Mouse (Mus musculus) E14TG2a.4 (cell line): ENCODE results near the gene Zfhx3.
"Not testable (repeated sequence)": the region's sequence is repeated elsewhere in the genome, so short reads cannot be mapped to it uniquely, and the experiment has no call there.

ENCODE experiments used
- H3K27me3 ChIP-seq: 2 replicates; pipeline ENCODE4 v1.6.1; 2014; ENCODE audit warnings: low read length, control low read depth; ENCODE audit not compliant: insufficient read depth
- H3K36me3 ChIP-seq: 2 replicates; pipeline ENCODE4 v1.6.1; 2014; ENCODE audit warnings: low read length, control low read depth; ENCODE audit not compliant: insufficient read depth
- H3K4me1 ChIP-seq: replicated peaks from 2 replicates; pipeline ENCODE4 v1.6.1; 2014; ENCODE audit warnings: low read depth, low read length, control low read depth
- H3K4me3 ChIP-seq: replicated peaks from 2 replicates; pipeline ENCODE4 v1.5.1; 2014; ENCODE audit warnings: mild to moderate bottlenecking, low read length
- H3K9me3 ChIP-seq: 2 replicates; pipeline ENCODE4 v1.6.1; 2014; ENCODE audit warnings: low read length, control low read depth
- CTCF ChIP-seq: conservative IDR thresholded peaks from 2 replicates; pipeline ENCODE4 v1.5.1; 2014; ENCODE audit warnings: low read length
- NANOG ChIP-seq: IDR thresholded peaks from 2 replicates; pipeline ENCODE4 v1.6.1; 2014; ENCODE audit warnings: borderline replicate concordance, low read length, mixed read lengths
- POU5F1 ChIP-seq: IDR thresholded peaks from 2 replicates; pipeline ENCODE4 v1.6.1; 2014; ENCODE audit warnings: low read length, borderline replicate concordance

The Zfhx3 gene

DNA sequence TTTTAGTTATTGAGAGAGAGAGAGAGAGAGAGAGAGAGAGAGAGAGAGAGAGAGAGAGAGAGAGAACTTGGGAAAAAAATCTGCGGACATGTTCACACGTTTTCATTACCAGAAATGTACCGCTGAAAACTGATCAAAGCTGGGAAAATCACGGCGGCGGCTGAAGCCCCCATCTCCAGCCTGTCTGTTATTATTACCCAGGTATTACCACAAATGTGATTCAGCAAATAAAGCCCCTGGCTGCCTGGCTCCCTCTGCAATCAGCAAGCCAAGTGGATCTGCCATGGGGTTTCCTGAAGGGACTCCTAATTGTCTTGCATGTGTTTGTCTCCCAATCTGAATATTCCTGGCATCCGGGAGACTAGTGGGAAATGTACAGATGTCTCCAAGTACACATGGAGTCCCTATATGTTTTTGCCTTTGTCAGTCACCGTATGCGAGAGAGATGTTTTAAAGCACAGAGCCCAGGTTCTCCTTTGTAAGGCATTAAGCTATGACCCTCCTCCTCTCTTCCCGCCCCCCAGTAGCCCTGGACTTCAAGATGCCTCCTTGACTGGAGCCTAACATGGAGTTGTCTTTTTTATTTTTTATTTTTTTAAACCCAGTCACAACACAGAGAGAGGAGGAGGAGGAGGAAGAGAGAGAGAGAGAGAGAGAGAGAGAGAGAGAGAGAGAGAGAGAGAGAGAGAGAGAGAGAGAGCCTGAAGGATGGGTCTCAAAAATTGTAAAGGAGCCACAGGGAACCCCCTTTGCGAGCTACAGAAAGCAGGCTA is at the start of gene Zfhx3:
Gene Zfhx3, plus strand, starts transcription at position 723 of the 773 bp plus-strand sequence.
- peaks cover 8% of the 10 kb centered on the region; the same call in 1 of the 2 replicates for H3K27me3 ChIP-seq
- no peak for TF ChIP-seq NANOG
- TF ChIP-seq POU5F1 = no peak
- no peak for TF ChIP-seq CTCF
- no peaks in the 10 kb centered on the region for H3K36me3 ChIP-seq
- peaks cover 21% of the 10 kb centered on the region for H3K4me1 ChIP-seq
- no peak within 1 kb of the TSS for H3K4me3 ChIP-seq
- H3K9me3 ChIP-seq = peaks cover 11% of the 10 kb centered on the region

DNA sequence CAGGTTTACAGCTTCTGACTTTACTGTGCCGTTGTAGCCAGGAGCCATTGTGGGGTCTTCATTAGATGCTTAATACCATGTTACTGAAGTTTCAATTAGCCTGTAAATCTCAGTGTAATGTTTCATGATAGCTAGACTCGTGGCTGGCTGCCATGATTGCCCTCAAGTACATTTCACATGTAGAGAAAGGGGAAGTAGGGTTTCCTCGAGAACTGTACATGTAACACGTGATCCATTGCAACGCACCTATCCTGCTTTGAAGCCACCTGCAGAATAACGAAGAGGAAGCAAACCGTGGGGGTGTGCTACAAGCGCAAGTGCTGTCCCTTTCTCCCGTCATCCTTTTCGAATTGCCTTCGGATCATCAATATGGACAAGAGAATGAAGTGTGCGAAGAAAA is 23.5 kb upstream of the Zfhx3 start:
- Histone ChIP-seq H3K27me3 (no peaks in the 10 kb centered on the region), H3K9me3 (peaks cover 5% of the 10 kb centered on the region; the same call in 1 of the 2 replicates), H3K4me3 (no peak overlapping the region), H3K4me1 (no peaks in the 10 kb centered on the region), H3K36me3 (no peaks in the 10 kb centered on the region)
- TF ChIP-seq POU5F1 (no peak), NANOG (no peak), CTCF (no peak)

DNA sequence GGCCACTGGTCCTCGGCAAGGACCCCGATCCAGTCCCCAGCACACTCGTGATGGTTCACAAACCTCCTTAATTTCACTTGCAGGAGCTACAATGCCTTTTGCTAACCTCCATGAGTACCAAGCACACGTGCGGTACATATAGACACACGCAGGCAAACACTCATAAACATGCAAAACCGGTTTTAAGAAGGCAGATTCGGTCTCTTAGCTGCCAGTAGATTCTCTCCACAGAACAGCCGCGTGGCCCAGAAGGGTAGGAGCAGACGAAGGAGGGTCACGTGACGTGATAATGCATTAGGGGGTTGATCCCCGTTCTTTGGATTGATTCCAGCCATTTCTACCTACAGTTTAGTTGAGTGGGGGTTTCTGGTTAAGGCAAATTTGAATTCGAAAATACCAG is 16.3 kb upstream of the Zfhx3 start:
- no peaks in the 10 kb centered on the region for H3K9me3 ChIP-seq
- no peak overlapping the region for H3K4me3 ChIP-seq
- TF ChIP-seq POU5F1 (no peak), NANOG (no peak), CTCF (no peak)
- H3K27me3 ChIP-seq = peaks cover 7% of the 10 kb centered on the region; the same call in 1 of the 2 replicates
- H3K4me1 ChIP-seq = no peaks in the 10 kb centered on the region
- no peaks in the 10 kb centered on the region for H3K36me3 ChIP-seq

DNA sequence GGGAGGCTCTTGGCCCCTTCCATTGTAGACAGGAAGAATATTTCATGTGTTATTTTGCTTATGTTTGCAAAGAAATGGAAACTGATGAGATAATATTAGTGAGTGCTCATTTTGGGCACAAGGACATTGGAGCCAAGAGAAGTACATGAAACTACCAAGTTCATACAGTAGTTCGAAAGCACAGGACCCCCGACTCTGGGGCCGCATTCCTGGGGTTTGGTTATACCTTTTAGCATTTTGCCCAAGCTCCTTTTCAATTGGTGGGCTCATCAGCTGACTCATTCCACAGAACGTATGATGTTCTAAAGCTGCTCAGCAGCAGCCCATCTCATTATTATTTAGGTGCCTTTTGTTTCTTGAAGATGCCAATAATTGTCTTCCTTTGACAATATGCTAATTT is 5.7 kb upstream of the Zfhx3 start:
- TF ChIP-seq NANOG (no peak), CTCF (no peak), POU5F1 (no peak)
- Histone ChIP-seq H3K9me3 (peaks cover 21% of the 10 kb centered on the region), H3K4me1 (0 out of 2 replicates have a peak, but pooled peaks cover 6% of the 10 kb centered on the region), H3K4me3 (no peak overlapping the region), H3K36me3 (no peaks in the 10 kb centered on the region), H3K27me3 (no peaks in the 10 kb centered on the region)

DNA sequence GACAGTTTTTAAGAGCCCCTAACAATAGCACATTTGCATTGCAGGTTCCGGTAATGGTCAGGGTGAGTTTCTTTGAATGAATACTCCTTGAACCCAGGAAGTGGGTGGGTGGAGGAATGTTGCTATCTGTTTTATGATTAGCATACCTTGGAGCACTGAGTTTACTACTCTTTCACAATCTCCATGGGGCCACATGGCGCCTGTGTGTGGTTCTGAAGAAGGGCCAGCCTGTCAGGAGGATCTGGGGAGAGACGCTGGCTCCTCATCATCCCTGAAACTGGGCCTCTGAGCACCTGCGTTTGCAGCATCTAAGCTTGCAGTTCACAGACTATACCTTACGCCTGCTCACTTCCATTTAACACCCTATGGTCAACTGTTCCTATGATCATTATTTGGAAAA is 4.2 kb upstream of the Zfhx3 start:
- H3K9me3 ChIP-seq = peaks cover 21% of the 10 kb centered on the region
- not testable (repeated sequence) for H3K27me3 ChIP-seq

DNA sequence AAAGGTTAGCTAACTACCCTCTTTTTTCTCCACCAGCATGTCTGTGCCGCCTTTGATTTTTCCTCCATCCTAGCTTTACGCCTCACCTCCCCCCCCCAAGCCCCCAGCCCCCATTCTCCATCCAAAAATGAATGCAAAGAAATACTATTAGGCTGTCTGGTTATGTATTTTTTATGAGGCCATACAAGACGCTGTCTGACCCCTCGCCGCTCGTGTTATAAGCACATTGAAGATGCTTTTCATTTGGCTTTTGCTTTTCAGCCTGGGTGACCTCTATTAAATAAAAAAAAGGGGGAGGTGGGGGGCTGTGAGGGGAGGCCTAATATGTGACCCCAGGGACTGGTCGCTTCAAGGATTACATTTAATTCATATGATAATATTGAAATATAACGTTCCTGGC is 2.3 kb upstream of the Zfhx3 start:
- no peak for TF ChIP-seq CTCF
- TF ChIP-seq POU5F1 = no peak
- TF ChIP-seq NANOG = no peak
- H3K36me3 ChIP-seq = no peaks in the 10 kb centered on the region
- H3K4me1 ChIP-seq = peaks cover 17% of the 10 kb centered on the region
- H3K9me3 ChIP-seq = peaks cover 21% of the 10 kb centered on the region
- no peak overlapping the region for H3K4me3 ChIP-seq
- H3K27me3 ChIP-seq = peaks cover 6% of the 10 kb centered on the region; the same call in 1 of the 2 replicates

More for the DNA sequence above, 4.2 kb upstream of the Zfhx3 start:
- H3K36me3 ChIP-seq, H3K4me3 ChIP-seq, H3K4me1 ChIP-seq: not testable (repeated sequence)

DNA sequence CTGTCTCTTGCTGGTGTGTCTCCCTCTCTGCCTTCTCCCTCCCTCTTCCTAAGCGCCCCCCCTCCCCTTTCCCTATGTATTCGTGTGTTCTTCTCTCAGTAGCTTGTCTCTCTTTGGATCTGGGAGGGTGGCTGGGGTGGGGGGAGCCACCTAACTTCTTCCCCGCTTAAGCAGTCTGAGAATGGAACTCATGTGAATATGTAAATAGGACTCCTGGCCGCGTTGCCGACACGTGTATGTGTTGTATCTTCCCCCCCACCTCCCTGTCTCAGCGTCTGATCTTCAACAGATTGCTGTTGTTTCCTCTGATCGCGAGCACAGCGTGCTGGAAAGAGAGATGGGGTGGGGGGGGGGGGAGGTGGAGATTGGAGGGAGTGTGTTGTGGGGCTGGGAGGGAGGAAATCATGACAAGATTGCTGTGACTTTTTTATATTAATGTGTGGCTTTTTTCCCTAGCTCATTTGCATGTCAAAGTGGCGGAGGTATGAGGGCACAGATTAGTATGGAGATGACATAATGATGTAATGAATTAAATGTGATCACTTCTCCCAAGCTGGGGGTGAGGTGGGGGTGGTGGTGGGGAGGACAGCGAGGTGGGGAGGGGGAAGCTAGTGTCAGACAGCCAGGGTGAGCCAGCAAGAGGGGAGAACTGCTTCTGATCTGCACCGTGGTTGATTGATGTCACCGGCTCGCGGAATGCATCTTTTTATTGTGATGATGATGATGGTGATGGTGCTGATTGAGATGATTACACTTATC is 487 bp downstream of the Zfhx3 start:
- Histone ChIP-seq H3K27me3 (peaks cover 8% of the 10 kb centered on the region; the same call in 1 of the 2 replicates), H3K4me3 (no peak overlapping the region), H3K4me1 (peaks cover 21% of the 10 kb centered on the region), H3K9me3 (peaks cover 5% of the 10 kb centered on the region), H3K36me3 (no peaks in the 10 kb centered on the region)
- no peak for TF ChIP-seq NANOG
- no peak for TF ChIP-seq POU5F1
- TF ChIP-seq CTCF = no peak

DNA sequence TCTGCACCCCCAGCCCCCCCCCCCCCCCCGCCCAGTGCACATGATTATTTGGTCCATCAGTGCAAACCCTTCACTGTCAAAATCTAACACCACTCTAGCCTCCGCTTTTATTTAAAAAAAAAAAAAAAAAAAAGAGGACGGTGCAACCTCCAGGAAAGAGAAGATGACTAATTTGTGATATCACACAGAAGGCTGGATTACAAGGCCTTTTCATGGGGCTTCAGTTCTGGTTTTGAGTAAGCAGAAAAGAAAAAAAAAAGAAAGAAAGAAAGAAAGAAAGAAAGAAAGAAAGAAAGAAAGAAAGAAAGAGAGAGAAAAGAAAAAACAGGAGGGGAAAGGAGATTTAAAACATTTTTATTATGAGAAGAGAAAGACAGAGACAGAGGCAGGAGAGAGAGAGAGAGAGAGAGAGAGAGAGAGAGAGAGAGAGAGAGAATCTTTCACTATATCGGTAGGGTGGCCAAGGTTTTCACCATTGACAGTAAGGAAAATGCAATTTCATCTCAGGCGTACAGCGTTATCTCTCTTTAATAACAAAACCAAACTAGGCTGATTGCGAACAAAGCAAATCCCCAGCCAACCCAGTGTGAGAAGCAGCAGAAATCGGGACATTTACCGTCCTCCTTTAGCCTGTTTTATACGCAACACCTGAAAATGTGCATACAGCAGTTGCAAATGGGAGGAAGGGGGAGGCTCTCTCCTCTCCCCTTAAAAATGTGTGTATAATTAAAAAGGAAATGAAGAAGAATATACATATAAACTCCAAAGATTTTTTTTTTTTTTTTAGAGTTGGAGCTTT is 1.3 kb downstream of the Zfhx3 start:
- Histone ChIP-seq H3K4me3 (no peak overlapping the region), H3K4me1 (peaks cover 21% of the 10 kb centered on the region), H3K36me3 (no peaks in the 10 kb centered on the region), H3K27me3 (peaks cover 8% of the 10 kb centered on the region; the same call in 1 of the 2 replicates), H3K9me3 (no peaks in the 10 kb centered on the region)
- TF ChIP-seq NANOG (no peak), CTCF (no peak), POU5F1 (no peak)
